Mouse (Mus musculus): ENCODE results near the gene Syt1.

Syt1 gene

GRCm38 (mm10) chr10:108771081-108771480 is 239.7 kb downstream of the Syt1 start:
- DNase-seq (ENCODE audit: inconsistent age in 2 of 2, low spot score in 1 of 2), result no peak

DNA sequence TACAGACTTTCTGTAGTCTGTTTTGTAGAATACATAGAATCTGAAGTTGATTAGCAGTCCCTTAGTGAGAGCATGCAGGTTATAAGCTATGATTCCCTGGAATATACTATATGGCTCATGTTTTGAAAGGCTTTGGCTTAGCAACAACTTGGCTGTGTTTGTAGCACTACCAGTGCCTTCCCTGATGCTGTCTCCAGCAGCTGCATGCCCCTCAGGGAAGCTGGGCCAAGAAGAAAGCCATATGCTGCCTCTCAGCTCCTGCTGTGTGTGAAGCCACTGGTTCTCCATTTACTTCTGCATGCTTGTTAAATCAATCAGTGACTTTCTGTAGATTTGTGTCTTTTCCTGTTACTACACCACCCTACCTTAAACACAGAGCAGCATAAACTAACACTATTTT is 245.2 kb downstream of the Syt1 start:
- no peak for DNase-seq (ENCODE audit: inconsistent age in 2 of 2, low spot score in 1 of 2)

GRCm38 (mm10) chr10:108763722-108764121 is 247.1 kb downstream of the Syt1 start:
- DNase-seq (ENCODE audit: inconsistent age in 2 of 2, low spot score in 1 of 2), result no peak

- no peak for DNase-seq (ENCODE audit: inconsistent age in 2 of 2, low spot score in 1 of 2)
These were observed 257.5 kb downstream of the Syt1 start for GRCm38 (mm10) chr10:108753304-108753703.

DNA sequence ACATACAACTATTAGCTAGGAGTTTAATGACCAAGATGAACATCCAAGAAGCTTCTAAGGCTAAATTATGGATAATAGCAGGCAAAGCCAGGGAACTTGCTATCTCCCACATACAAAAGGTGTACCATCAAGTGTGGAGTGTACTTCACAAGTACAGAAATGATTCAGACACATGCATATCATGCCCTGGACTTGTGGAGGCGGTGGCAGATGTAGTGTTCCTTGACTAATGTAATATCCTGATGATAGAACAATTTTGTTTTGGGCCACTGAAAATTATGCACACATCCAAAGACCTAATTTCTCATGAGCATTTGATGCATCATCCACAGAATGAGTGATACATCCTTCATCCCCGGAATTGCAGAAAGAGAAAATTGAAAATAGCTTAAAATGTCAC is 267.0 kb downstream of the Syt1 start:
- DNase-seq (ENCODE audit: inconsistent age in 2 of 2, low spot score in 1 of 2), result no peak

DNA sequence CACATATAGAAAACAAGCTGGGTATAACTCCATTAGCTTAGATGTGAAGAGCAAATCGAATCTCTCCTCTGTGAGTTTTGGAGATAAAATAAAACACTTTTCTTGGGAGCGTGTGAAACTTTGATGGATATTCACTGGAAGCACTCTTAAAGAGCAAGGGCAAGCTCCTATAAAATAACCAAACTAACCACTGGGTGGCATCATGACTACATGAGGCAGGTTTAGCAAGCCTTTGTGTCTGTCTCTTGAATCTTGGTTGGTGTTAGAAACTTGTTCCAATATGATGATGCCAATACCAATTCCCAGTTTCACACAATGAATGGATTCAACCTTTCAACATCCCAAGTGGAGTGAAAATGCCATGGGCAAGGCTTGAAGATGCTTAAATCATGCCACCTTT is 276.8 kb downstream of the Syt1 start:
- DNase-seq (ENCODE audit: inconsistent age in 2 of 2, low spot score in 1 of 2), result peak; percentile 7 to 64

DNA sequence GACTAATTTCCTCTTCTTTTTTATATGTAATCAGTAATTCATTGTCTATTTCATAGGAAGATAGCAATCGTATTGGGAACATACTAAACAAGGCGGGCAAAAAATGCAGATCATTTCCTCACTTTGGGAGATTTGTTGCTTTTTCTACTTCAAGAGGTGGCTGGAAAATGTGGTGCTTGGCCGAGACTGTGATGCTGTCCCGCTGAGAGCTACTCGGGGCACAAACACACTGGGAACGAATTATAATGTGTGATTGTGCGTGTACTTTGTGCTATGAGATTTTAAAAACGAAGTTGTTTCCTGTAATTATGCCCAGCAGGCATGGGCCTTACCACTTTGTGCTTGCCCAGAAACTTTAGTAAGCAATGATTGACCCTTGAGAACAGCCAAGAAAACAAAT is 281.8 kb downstream of the Syt1 start:
- no peak for DNase-seq (ENCODE audit: inconsistent age in 2 of 2, low spot score in 1 of 2)

- DNase-seq (ENCODE audit: inconsistent age in 2 of 2, low spot score in 1 of 2), result no peak
These were observed 284.4 kb downstream of the Syt1 start for GRCm38 (mm10) chr10:108726391-108726790.

DNA sequence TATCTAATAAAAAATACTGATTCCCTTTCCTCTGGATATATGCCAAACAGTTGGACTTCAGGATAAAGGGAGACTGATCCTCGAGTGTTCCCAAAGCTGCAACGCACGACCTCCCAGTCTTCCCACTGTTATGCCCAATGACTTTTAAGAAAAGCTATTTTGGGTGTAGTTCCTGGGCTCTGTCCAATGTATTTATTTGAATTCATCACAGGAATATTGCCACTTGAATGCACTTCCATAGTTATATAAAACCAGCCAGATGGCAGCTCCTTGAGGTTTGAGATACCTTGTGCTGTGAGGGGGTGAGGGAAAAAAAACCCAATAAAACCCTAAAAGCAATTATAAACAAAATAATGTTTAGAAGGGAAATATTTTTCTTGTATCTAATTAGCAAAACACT is 285.9 kb downstream of the Syt1 start:
- DNase-seq (ENCODE audit: inconsistent age in 2 of 2, low spot score in 1 of 2), result no peak

GRCm38 (mm10) chr10:108710514-108710913 is 300.3 kb downstream of the Syt1 start:
- no peak for DNase-seq (ENCODE audit: inconsistent age in 2 of 2, low spot score in 1 of 2)

DNA sequence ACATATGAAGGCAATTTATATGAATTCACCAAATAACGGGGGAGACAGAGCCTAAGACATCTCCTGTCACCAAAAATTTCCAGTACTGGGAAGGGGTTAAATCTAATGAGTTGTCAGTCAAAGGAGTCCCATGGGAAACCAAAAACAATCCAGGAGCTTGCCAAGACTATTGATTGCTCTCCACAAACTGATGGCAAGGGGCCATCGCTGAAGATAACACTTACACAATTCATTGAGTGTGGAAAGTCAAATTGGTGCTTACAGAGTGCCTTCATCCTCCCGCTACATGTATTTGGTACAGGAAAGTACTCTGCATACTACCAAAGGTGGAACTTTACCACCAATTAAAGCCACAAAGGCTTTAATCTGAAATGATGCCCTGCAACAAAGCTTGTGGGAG is 305.1 kb downstream of the Syt1 start:
- no peak for DNase-seq (ENCODE audit: inconsistent age in 2 of 2, low spot score in 1 of 2)

- no peak for DNase-seq (ENCODE audit: inconsistent age in 2 of 2, low spot score in 1 of 2)
These were observed 309.2 kb downstream of the Syt1 start for GRCm38 (mm10) chr10:108701361-108702128.

- DNase-seq (ENCODE audit: inconsistent age in 2 of 2, low spot score in 1 of 2), result no peak
These were observed 310.8 kb downstream of the Syt1 start, which contains the start of gene Gm5136 for GRCm38 (mm10) chr10:108699946-108700345. Gene Gm5136 (minus strand): TSS chr10:108700160.

DNA sequence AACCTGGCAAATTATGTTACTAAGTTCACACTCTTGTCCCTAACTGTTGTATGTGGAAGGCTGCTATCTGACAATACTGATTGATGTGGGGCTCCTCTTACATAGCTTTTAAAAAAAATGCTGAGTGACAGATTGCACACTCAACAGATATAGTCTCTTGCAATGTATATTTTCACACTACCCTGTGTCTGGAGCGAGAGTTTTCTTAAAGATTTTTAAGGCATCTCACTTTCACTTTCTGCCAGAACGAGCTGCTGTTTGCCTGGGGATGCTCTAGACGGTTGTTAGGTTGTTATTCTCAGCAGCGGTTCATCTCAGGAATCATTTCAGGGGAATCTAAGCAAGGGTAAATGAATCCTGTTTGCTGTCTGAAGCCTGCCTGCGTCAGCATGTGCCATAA is 313.7 kb downstream of the Syt1 start:
- DNase-seq (ENCODE audit: inconsistent age in 2 of 2, low spot score in 1 of 2), result no peak

GRCm38 (mm10) chr10:108690954-108691353 is 319.8 kb downstream of the Syt1 start:
- no peak for DNase-seq (ENCODE audit: inconsistent age in 2 of 2, low spot score in 1 of 2)

GRCm38 (mm10) chr10:108686696-108687095 is 324.1 kb downstream of the Syt1 start:
- no peak for DNase-seq (ENCODE audit: inconsistent age in 2 of 2, low spot score in 1 of 2)

- peak; percentile 11 to 37 for DNase-seq (ENCODE audit: inconsistent age in 2 of 2, low spot score in 1 of 2)
These were observed 330.9 kb downstream of the Syt1 start for GRCm38 (mm10) chr10:108679675-108680390.

- DNase-seq (ENCODE audit: inconsistent age in 2 of 2, low spot score in 1 of 2), result no peak
These were observed 333.7 kb downstream of the Syt1 start for GRCm38 (mm10) chr10:108677053-108677452.

DNA sequence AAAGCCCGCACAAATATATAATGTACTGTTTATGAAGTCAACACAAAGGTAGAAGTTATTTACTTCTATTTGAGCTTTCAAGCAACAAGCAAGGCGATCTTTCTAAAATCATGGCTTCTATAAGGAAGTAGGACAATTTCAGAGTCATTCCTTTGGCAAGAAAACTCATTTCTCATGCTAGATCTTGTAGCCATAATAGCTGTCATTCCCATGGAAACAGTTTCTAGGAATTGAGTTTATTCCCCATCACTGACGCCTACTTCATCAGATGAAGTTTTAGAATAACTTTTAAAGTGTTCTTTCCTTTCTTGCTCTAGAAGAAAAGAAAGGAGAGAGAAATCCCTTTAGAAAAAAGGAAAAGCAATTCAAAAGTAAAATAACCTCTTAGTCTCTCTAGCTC is 341.8 kb downstream of the Syt1 start:
- DNase-seq (ENCODE audit: inconsistent age in 2 of 2, low spot score in 1 of 2), result no peak

GRCm38 (mm10) chr10:108660295-108660694 is 350.5 kb downstream of the Syt1 start:
- peak in 1 of 2 experiments; percentile 21 for DNase-seq (ENCODE audit: inconsistent age in 2 of 2, low spot score in 1 of 2)

DNA sequence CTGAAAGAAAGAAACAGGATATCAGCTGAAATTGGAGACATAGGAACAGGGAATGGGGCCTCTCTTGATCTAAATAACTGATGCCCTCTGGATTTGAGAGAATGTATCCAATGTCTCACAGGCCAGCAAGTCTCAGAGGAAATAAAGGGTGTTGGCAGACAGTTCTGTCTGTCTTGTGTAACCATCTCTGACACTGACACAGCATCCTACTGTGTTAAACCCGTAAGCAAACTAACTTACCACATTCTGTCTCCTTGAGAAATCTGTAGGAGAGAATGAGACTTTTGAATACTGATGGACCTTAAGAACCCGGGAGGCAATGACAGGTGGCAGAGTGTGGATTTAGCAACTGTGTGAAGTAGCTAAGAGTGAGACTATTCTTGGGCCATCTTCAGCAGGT is 352.5 kb downstream of the Syt1 start:
- no peak for DNase-seq (ENCODE audit: inconsistent age in 2 of 2, low spot score in 1 of 2)

GRCm38 (mm10) chr10:108657669-108658068 is 353.1 kb downstream of the Syt1 start:
- DNase-seq (ENCODE audit: inconsistent age in 2 of 2, low spot score in 1 of 2), result no peak
